Mouse (Mus musculus) 416B (cell line): ENCODE measurements around the gene Bglap2.
"Not testable (repeated sequence)": the region's sequence is repeated elsewhere in the genome, so short reads cannot be mapped to it uniquely, and the experiment has no call there.

Source experiments
- DNase-seq: peaks from one replicate; pipeline ENCODE4 v3.0.0; 2011; ENCODE audit warnings: low read depth

The Bglap2 gene

DNA sequence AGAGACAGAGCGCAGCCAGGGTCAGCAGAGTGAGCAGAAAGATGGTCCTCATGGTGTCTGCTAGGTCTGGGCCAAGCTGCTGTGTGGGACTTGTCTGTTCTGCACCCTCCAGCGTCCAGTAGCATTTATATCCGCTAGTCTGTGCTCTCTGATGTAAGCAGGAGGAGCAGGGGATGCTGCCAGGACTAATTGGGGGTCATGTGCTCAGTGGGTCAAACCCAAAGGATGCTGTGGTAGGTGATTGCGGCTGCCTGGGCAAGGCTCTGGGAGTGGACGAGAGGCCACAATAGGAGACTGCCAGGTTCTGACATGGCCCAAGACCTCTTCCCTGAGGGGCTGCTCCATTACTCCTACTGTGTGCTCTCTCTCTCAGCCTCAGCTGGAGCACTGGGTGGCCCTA is 5.9 kb upstream of the Bglap2 start, which contains the start of gene Bglap:
TSS of gene Bglap (minus strand) at position 101 of the 400 bp plus-strand sequence.
- DNase-seq, result no peak

DNA sequence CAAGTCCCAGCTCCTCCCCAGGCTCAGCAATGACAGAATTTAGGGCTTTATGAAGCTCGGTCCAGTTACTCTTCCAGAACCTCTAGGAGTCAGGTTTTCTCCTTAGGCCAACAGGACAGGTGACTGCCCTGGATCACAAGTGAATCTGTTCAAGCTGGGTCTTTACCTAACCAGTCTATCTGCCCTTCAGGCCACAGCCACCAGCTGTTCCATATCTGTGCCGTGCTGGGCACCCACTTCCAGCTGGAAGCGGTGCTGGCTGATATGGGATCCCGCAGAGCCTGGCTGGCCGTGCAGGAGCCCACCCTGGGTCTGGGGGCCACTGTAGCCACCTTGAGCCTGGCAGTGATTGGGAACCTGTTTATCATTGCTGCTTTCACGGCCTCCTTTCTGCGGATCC is 3.9 kb upstream of the Bglap2 start:
- DNase-seq, result not testable (repeated sequence)

DNA sequence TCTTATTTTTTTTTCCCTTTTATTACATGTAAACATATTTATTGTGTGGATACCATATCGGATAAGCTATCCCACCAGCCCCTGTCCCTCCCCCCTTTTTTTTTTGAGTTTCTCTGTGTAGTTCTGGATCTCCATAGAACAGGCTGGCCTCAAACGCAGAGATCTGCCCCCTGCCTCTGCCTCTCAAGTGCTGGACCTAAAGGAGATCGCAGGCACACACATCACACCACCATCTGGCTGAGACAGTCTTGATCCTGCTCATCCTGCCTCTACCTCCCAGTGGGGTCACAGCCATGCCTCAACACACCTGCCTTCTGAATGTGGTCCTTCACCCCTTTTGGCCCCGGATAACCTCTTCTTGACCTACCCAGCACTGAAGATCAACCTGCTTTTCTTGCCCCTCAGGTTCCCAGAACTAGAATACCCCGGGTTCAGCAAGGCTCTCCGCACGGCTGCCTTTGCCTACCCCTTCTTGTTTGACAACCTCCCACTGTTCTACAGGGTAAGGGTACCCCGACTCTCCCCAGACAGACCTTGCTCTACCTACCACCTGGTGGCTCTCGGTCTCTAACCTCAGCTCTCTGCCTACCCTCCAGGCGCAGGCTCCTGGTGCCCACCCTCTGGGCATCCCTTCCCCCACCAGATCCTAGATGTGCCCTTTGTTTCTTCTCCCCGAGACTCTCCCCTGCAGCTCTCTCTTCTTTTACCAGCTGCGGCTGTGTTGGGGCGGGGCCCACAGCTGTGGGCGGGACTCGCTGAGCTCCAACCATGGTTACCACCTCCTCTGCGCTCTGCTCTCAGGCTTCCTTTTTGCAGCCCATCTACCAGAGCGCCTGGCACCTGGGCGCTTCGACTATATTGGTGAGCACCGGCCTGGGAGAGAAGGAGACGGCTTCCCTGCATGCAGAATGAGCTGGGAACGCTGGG is 3.2 kb upstream of the Bglap2 start:
- not testable (repeated sequence) for DNase-seq

DNA sequence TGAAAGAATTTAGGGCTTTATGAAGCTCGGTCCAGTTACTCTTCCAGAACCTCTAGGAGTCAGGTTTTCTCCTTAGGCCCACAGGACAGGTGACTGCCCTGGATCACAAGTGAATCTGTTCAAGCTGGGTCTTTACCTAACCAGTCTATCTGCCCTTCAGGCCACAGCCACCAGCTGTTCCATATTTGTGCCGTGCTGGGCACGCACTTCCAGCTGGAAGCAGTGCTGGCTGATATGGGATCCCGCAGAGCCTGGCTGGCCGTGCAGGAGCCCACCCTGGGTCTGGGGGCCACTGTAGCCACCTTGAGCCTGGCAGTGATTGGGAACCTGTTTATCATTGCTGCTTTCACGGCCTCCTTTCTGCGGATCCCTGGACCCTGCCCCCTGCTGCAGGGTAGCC is 1.9 kb downstream of the Bglap2 start:
- DNase-seq, result not testable (repeated sequence)

DNA sequence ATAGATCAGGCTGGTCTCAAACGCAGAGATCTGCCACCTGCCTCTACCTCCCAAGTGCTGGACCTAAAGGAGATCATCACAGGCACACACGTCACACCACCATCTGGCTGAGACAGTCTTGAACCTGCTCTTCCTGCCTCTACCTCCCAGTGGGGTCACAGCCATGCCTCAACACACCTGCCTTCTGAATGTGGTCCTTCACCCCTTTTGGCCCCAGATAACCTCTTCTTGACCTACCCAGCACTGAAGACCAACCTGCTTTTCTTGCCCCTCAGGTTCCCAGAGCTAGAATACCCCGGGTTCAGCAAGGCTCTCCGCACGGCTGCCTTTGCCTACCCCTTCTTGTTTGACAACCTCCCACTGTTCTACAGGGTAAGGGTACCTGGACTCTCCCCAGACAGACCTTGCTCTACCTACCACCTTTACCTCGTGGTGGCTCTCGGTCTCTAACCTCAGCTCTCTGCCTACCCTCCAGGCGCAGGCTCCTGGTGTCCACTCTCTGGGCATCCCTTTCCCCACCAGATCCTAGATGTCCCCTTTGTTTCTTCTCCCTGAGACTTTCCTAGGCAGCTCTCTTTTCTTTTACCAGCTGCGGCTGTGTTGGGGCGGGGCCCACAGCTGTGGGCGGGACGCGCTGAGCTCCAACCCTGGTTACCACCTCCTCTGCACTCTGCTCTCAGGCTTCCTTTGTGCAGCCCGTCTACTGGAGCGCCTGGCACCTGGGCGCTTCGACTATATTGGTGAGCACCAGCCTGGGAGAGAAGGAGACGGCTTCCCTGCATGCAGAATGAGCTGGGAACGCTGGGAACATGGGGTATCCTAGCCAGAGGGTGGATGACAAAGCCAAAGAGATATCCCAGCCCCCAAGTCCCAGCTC is 2.5 kb downstream of the Bglap2 start:
- not testable (repeated sequence) for DNase-seq

DNA sequence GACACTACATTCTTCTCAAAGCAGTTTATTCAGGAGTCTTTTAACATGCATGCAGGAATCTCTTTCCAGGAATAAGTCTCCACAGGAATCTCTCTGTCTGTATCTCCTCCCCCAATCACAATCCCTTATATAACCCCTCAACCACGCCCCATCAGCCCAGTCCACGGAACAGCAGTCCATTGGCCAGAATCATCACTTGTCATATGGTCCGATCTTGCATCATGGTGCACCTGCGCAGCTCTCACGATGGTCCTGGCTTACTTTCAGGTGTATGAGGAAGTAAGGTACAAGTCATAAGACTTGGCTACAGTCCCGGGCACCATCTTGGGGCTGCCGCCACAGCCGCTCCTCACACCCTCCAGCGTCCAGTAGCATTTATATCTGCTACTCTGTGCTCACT is 5.9 kb downstream of the Bglap2 start, which contains the start of gene Bglap3:
TSS of gene Bglap3 (minus strand) at position 101 of the 400 bp plus-strand sequence.
- not testable (repeated sequence) for DNase-seq

DNA sequence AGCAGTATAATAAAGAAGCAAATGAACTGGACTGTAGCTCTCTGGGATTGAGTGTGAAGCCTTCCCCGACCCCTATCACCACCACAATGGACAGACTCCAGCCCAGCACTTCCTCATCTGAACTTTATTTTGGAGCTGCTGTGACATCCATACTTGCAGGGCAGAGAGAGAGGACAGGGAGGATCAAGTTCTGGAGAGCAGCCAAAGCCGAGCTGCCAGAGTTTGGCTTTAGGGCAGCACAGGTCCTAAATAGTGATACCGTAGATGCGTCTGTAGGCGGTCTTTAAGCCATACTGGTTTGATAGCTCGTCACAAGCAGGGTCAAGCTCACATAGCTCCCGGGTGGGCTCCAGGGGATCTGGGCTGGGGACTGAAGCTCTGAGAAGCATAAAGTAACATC is 10.0 kb downstream of the Bglap2 start:
- DNase-seq, result not testable (repeated sequence)

DNA sequence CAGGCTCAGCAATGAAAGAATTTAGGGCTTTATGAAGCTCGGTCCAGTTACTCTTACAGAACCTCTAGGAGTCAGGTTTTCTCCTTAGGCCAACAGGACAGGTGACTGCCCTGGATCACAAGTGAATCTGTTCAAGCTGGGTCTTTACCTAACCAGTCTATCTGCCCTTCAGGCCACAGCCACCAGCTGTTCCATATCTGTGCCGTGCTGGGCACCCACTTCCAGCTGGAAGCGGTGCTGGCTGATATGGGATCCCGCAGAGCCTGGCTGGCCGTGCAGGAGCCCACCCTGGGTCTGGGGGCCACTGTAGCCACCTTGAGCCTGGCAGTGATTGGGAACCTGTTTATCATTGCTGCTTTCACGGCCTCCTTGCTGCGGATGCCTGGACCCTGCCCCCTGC is 11.0 kb downstream of the Bglap2 start:
- DNase-seq, result not testable (repeated sequence)

DNA sequence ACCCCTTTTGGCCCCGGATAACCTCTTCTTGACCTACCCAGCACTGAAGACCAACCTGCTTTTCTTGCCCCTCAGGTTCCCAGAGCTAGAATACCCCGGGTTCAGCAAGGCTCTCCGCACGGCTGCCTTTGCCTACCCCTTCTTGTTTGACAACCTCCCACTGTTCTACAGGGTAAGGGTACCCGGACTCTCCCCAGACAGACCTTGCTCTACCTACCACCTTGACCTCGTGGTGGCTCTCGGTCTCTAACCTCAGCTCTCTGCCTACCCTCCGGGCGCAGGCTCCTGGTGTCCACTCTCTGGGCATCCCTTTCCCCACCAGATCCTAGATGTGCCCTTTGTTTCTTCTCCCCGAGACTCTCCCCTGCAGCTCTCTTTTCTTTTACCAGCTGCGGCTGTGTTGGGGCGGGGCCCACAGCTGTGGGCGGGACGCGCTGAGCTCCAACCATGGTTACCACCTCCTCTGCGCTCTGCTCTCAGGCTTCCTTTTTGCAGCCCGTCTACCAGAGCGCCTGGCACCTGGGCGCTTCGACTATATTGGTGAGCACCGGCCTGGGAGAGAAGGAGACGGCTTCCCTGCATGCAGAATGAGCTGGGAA is 11.6 kb downstream of the Bglap2 start:
- not testable (repeated sequence) for DNase-seq

DNA sequence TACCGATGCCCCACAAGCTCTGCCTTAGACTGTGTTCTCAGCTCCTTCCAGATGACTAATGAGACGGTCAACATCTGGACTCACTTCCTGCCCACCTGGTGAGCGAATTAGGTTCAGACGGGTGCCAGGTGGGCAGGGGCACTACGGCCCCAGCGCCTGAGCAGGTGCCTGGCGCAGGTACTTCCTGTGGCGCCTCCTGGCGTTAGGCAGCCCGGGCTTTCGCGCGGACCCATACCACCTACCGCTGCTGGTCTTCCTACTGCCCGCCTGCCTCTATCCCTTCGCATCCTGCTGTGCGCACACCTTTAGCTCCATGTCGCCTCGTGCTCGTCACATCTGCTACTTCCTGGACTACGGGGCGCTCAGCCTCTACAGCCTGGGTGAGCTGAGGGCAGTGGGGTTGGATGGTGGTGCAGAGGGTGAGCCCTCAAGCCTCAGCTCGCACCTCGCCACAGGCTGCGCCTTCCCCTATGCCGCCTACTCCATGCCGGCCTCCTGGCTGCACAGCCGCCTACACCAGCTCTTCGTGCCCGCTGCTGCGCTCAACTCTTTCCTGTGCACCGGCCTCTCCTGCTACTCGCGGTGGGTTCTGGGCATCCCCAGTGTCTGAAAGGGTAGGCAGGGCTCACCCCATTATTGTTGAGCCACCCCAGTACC is 12.7 kb downstream of the Bglap2 start:
- DNase-seq, result no peak

DNA sequence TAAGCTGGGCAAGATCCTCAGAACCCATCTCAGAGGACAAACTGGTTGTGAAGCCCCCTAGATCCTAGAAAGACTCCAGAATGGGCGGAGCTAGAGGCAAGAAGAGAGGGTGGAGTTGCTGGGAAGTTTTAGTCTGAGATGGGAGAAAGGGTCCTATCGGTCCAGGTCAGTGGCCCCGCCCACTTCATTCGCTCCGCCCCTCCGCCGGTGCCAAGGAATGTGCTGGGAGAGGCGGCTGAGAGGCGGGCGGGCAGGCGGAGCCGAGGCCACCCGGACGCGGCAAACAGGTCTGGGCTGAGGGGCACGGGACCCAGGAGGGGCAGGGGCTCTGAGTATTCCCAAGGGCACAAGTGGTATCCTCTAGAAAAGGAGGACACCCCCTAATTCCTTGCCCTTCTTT is 14.2 kb downstream of the Bglap2 start, which contains the start of gene Paqr6:
TSS of gene Paqr6 (plus strand) at position 248 of the 400 bp plus-strand sequence.
- DNase-seq, result no peak

DNA sequence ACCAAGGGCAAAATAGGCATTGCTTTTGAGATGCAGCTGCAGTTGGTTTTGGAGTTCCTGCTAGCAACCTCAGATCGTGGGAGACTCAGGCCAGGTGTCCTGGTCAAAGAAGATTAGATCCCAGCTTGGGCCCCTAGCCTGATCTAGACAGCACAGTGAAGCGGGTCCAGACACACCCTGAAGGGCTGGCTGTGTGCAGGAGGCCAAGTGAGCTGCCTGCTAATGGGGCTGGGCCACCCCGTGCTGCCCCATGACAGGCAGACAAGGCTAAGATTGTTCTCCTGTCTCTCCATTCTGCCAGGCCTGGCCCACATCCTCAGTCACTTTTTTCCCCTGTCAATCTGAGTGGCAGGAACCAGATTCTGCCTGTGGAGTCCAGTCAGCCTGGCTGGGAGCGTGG is 14.8 kb downstream of the Bglap2 start:
- no peak for DNase-seq

DNA sequence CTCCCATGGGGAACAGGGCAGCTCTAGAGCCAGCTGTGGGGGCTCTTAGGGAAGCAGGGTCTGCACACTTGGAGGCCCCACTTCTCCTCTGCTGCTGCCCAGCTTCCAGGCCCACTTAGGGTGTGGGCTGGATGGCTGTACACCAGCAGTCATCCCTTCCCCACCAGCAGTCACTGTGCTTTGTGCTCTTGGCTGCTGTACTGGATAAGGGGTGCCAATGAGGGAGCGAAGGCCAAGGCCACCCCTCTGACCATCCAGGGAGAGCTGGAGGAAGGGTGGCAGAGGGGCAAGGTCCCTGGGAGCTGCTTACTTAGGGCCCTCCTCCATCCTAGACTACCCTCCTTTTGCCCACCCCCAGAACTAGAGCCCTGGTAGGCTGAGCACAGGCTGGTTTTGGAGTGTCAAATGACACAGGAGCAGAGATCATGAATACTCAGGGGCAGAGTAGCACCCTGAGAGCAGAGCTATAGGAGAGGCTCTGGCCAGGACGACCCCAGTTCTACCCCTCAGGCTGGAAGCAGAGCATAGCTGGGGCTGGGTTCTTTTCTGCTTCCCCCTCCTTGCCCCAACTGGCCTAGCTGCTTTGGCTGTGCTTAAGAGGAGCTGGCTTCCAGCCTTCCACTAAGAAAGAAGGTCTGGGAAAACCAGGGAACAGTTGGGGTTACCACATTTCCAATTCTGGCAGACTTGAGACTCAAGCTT is 16.7 kb downstream of the Bglap2 start:
- no peak for DNase-seq

DNA sequence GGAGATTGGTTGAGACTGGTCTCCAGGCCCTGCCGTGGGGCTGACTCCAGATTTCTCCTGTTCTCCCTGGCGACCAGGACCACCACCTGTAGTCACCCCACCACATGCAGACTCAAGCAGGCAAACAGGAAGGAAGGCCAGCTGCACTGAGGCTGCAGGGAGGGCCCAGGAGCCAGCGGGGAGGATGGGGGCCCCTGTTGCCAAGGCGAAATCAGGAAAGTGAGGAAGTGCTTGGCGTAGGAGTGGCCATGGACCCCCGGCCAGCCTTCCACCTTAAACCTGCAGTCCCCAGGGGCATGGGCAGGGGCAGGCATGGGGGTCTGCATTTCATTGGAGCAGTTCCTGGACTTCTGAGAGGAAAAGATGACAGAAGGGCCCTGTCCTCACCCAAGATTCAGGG is 17.4 kb downstream of the Bglap2 start:
- no peak for DNase-seq

DNA sequence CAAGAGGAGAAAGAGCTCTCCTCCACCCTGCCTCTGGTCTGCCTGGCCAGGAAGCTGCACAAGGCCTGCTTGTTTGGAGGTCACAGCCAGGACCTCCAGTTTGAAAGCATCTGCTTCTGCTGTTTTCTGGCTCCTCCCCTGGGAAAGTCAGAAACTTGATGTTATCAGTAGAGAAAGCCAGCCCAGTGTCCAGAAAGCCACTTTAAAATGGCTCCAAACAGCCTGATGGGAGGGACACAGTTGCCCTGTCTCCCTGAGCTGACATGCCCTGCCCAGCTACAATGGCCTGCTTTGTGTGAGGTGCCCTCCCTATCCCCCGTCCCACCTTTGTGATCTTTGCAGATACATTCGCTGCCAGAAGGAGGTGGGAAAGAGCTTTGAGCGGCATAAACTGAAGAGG is 18.5 kb downstream of the Bglap2 start:
- DNase-seq, result no peak

DNA sequence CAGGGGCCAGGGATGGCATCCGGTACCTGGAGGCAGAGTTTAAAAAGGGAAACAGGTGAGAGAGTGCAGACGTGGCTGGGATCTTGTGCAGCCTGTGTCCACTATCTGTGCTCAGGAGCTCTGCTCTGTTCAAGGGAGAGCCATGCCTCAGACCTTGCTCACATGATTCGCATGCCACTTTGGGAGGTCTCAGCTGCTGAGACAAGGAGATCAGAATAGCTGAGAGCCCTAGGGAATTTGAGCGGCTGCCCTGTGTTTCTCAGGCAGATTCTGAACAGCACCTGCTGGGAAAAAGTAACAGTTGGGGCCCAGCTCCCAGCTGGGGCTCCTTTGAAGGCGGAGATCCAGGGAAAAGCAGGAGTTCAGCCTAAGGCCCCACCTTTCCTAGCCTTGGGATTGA is 18.9 kb downstream of the Bglap2 start:
- no peak for DNase-seq

DNA sequence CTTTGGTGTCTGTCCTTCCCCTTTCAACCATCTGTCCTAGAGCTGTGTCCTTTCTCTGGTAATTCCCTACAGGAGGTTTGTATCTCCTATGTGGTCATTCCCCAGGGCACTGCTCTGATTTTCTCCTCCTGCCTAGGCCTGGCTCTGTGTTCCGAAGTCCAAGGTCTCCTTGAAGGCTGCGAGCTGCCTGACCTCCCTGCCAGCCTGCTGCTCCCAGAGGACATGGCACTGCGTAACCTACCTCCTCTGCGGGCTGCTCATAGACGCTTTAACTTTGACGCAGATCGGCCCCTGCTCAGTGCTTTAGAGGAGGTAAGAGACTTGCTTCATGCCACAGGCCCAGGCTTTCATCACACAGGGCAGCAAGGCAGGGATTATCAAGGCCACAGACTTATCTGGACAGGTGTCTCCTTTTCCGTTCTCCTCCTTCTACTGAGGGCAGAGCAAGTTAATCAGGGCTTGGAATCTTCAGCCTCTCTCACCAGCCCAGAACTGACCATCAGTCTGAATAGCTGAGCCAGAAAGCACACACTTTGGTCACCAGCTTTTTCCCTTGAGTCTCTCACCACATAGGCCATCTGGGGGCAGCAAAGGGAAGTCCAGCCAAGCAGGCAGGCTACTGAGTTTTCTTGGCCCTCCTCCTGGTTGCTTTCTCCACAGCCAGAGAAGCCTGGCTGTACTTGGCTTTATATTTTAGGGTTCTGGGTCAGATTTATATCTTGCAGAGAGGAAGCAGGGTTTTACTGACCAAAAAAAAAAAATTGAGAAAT is 23.9 kb downstream of the Bglap2 start:
- peak; percentile 40 for DNase-seq

DNA sequence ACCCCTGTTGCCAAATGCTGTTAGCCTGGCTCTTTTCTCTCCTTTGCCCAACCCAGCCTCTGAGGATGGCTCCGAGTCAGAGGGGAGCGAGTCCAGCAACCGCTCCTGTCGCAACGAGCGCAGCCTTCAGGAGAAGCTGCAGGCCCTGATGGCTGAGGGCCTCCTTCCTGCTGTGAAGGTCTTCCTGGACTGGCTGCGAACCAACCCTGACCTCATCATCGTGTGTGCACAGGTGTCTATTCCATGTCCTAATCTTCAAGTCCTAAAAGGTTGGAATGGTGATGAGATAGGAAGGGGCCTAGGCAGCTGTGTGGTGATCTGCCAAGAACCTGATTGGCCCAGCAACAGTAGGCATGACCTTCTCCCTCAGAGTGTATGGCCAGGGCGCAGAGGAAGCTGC is 25.6 kb downstream of the Bglap2 start:
- DNase-seq, result no peak

DNA sequence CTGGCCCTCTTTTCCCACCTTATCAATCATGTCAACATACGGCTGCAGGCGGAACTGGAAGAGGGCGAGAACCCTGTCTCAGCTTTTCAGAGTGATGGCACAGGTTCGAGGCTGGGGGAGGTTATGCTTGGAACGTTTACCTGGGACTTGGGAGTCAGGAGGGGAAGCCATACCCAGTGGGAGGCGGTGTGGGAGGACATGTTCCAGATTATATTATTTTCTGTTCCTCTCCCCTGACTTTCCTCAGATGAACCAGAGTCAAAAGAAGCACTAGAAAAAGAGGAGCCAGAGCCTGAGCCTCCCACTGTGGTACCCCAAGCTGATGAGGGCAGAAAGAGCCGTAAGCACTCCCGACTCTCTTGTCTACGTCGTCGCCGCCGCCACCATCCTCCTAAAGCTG is 27.8 kb downstream of the Bglap2 start:
- no peak for DNase-seq

DNA sequence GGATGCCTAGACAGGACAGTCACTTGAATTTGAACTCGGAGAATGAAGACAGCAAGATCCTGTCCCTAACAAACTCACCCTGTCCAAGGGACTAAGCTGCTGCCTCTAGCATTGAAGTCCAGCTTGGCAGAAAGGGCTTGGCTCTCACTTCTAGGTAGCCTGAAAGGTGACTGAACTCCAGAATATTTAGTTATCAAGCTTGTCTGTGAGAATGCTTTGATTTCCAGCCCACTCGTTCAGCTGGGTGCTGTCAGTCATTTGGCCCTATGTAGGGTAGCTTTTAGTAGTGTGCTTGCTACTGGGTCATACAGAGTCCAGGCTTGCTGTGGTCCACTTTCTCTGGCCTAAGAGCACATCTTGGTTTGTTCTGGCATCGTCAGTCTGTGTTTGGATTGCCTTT is 39.5 kb downstream of the Bglap2 start:
- DNase-seq, result no peak
